11 mouse cellular contexts compared by ENCODE assay signal in genomic region chr11:52075794-52076633, GRCm38 (mm10). TPM values are rescaled to one million over a fixed set of nuclear protein-coding genes. Genes with fewer than 3 reads are reported as not detected.
DNase-seq lines count a peak whose midpoint lies in the region; ATAC-seq lines count a peak whose summit lies in the region.
"Had no signal": no experiment of that assay in that cellular context is flagged by ENCODE, and none has a peak within 500 bp of the region (broad histone marks: within the 10 kb centered on the region; RNA-seq: fewer than 3 reads in every experiment).

No protein-coding gene starts in this region.

- H3K4me2 ChIP-seq in liver, embryonic 11.5 days, result no peak overlapping the region

- no peak overlapping the region for H3K27ac ChIP-seq in liver, embryonic 11.5 days (ENCODE audit: low read depth, low read length)
- 0 out of 2 replicates have a peak overlapping the region, but pooled peaks have one; percentile 46 for H3K27ac ChIP-seq in limb, embryonic 10.5 days
- H3K27ac ChIP-seq: hindbrain, embryonic 10.5 days; liver, embryonic 14.5 days had no signal

- peak; percentile 13 for DNase-seq in liver
- DNase-seq in liver, embryonic 11.5 days (ENCODE audit: low spot score), result no peak
- DNase-seq in limb, embryonic 10.5 days (ENCODE audit: low spot score), result no peak
- peak; percentile 78 for DNase-seq in thymus, postnatal 25 days
- DNase-seq in urinary bladder, postnatal 25 days (ENCODE audit: low spot score), result no peak
- no peak for DNase-seq in layer of hippocampus, postnatal 25 days (ENCODE audit: extremely low spot score in 1 of 2, low spot score in 1 of 2)
- DNase-seq in adrenal gland, postnatal 14 days, result no peak
- DNase-seq: cerebellum, adult 8-10 months had no signal

- H3K9ac ChIP-seq in liver, embryonic 11.5 days (ENCODE audit: low read depth, low read length), result no peak overlapping the region
- H3K9ac ChIP-seq: liver, embryonic 14.5 days had no signal

- no peaks in the 10 kb centered on the region for H3K9me3 ChIP-seq in liver, embryonic 11.5 days (ENCODE audit: control insufficient read depth, low read length)
- H3K9me3 ChIP-seq in limb, embryonic 10.5 days (replicated peaks), result no peaks in the 10 kb centered on the region
- H3K9me3 ChIP-seq: hindbrain, embryonic 10.5 days had no signal

- H3K4me1 ChIP-seq in liver, embryonic 11.5 days (replicated peaks; ENCODE audit: control insufficient read depth, insufficient read depth, low read length), result peaks cover 26% of the 10 kb centered on the region
- H3K4me1 ChIP-seq in limb, embryonic 10.5 days, result peaks cover 23% of the 10 kb centered on the region

- H3K4me3 ChIP-seq in liver, embryonic 11.5 days (ENCODE audit: low read depth, low read length), result no peak overlapping the region
- no peak overlapping the region for H3K4me3 ChIP-seq in limb, embryonic 10.5 days
- H3K4me3 ChIP-seq: hindbrain, embryonic 10.5 days had no signal

- 57% methylated on average over 19 of the region's 19 CpGs for WGBS in liver, embryonic 11.5 days
- 67% methylated on average over 19 of the region's 19 CpGs for whole genome bisulfite sequencing in limb, embryonic 10.5 days

- no peaks in the 10 kb centered on the region for H3K36me3 ChIP-seq in liver, embryonic 11.5 days (ENCODE audit: control insufficient read depth, insufficient read depth, low read length)
- no peaks in the 10 kb centered on the region for H3K36me3 ChIP-seq in limb, embryonic 10.5 days
- H3K36me3 ChIP-seq: hindbrain, embryonic 10.5 days had no signal

- no peak for ATAC-seq in liver, embryonic 11.5 days (replicated peaks; ENCODE audit: low FRiP score)
- ATAC-seq in neutrophil, adult 5-6 weeks (ENCODE audit: extremely low read depth, insufficient number of reproducible peaks, low FRiP score, poor library complexity, severe bottlenecking), result peak; percentile 75

- H3K27me3 ChIP-seq in liver, embryonic 11.5 days (replicated peaks; ENCODE audit: control insufficient read depth, insufficient read depth, low read length), result no peaks in the 10 kb centered on the region
- no peaks in the 10 kb centered on the region for H3K27me3 ChIP-seq in limb, embryonic 10.5 days (ENCODE audit: low read depth, poor library complexity, severe bottlenecking)

RNA-seq across cellular contexts. Expression of gene Ppp2ca, which starts 22.5 kb away (rescaled TPM):
- 69.4 and 76.3 TPM in 2 replicates for polyA plus RNA-seq in liver, embryonic 11.5 days (2014; fragmentation: Nextera tagmentation; extraction: Ambion mirVana)
- polyA plus RNA-seq in limb, embryonic 10.5 days (2016; fragmentation: Nextera tagmentation; extraction: Ambion mirVana), result 89.8 and 92.2 TPM in 2 replicates
- 114 and 133 TPM in 2 replicates for total RNA-seq in neutrophil, adult 5-6 weeks (2017)
- 100 to 1,000 TPM; 115 to 119 TPM for total RNA-seq in layer of hippocampus, postnatal 25 days (2021)
- total RNA-seq in adrenal gland, postnatal 14 days (2021), result 75.1 and 78.2 TPM in 2 replicates

Comparison
In these comparisons a context has a peak if more than half of its experiments do, and no peak if none do; other contexts are left out.
1. DNase-seq: peak in liver (single experiment) and thymus, postnatal 25 days (single experiment); none in liver, embryonic 11.5 days (single experiment), limb, embryonic 10.5 days (single experiment), urinary bladder, postnatal 25 days (single experiment), layer of hippocampus, postnatal 25 days (0 of 2) and adrenal gland, postnatal 14 days (single experiment).